Mouse (Mus musculus): ENCODE measurements around the gene Cstad.

Gene Cstad

GRCm38 (mm10) chr2:30594641-30595379, at the start of gene Cstad:
Cstad (plus strand) TSS chr2:30595040.
- peak; percentile 70 to 72 for DNase-seq (ENCODE audit: low spot score in 2 of 2)

- no peak for DNase-seq (ENCODE audit: low spot score in 2 of 2)
Observed at GRCm38 (mm10) chr2:30545706-30546105, 49.1 kb upstream of the Cstad start.

- no peak for DNase-seq (ENCODE audit: low spot score in 2 of 2)
Observed at GRCm38 (mm10) chr2:30546219-30546618, 48.6 kb upstream of the Cstad start.

GRCm38 (mm10) chr2:30547455-30548217, 47.2 kb upstream of the Cstad start:
- DNase-seq (ENCODE audit: low spot score in 2 of 2) = no peak

GRCm38 (mm10) chr2:30551579-30551978, 43.3 kb upstream of the Cstad start:
- no peak for DNase-seq (ENCODE audit: low spot score in 2 of 2)

GRCm38 (mm10) chr2:30553851-30554540, 40.8 kb upstream of the Cstad start:
- peak; percentile 79 for DNase-seq (ENCODE audit: low spot score in 2 of 2)

- DNase-seq (ENCODE audit: low spot score in 2 of 2) = no peak
Observed at GRCm38 (mm10) chr2:30555257-30555656, 39.6 kb upstream of the Cstad start.

GRCm38 (mm10) chr2:30556495-30556894, 38.3 kb upstream of the Cstad start:
- DNase-seq (ENCODE audit: low spot score in 2 of 2) = no peak

- DNase-seq (ENCODE audit: low spot score in 2 of 2) = no peak
Observed at GRCm38 (mm10) chr2:30559552-30559951, 35.3 kb upstream of the Cstad start.

GRCm38 (mm10) chr2:30562553-30562952, 32.3 kb upstream of the Cstad start:
- DNase-seq (ENCODE audit: low spot score in 2 of 2) = no peak

GRCm38 (mm10) chr2:30571647-30572046, 23.2 kb upstream of the Cstad start:
- DNase-seq (ENCODE audit: low spot score in 2 of 2) = no peak

- no peak for DNase-seq (ENCODE audit: low spot score in 2 of 2)
Observed at GRCm38 (mm10) chr2:30573522-30573921, 21.3 kb upstream of the Cstad start.

GRCm38 (mm10) chr2:30577010-30577409, 17.8 kb upstream of the Cstad start:
- no peak for DNase-seq (ENCODE audit: low spot score in 2 of 2)

GRCm38 (mm10) chr2:30578006-30578405, 16.8 kb upstream of the Cstad start:
- DNase-seq (ENCODE audit: low spot score in 2 of 2) = no peak

GRCm38 (mm10) chr2:30587161-30587560, 7.7 kb upstream of the Cstad start:
- DNase-seq (ENCODE audit: low spot score in 2 of 2) = no peak

- no peak for DNase-seq (ENCODE audit: low spot score in 2 of 2)
Observed at GRCm38 (mm10) chr2:30587671-30588070, 7.2 kb upstream of the Cstad start.

- no peak for DNase-seq (ENCODE audit: low spot score in 2 of 2)
Observed at GRCm38 (mm10) chr2:30588985-30589511, 5.8 kb upstream of the Cstad start.

- no peak for DNase-seq (ENCODE audit: low spot score in 2 of 2)
Observed at GRCm38 (mm10) chr2:30589781-30590180, 5.1 kb upstream of the Cstad start.

GRCm38 (mm10) chr2:30590909-30591308, 3.9 kb upstream of the Cstad start:
- DNase-seq (ENCODE audit: low spot score in 2 of 2) = peak; percentile 55 to 68

GRCm38 (mm10) chr2:30592391-30592790, 2.4 kb upstream of the Cstad start:
- no peak for DNase-seq (ENCODE audit: low spot score in 2 of 2)

GRCm38 (mm10) chr2:30592951-30593350, 1.9 kb upstream of the Cstad start:
- no peak for DNase-seq (ENCODE audit: low spot score in 2 of 2)

GRCm38 (mm10) chr2:30593636-30594310, 1.1 kb upstream of the Cstad start:
- peak in 1 of 2 experiments; percentile 38 for DNase-seq (ENCODE audit: low spot score in 2 of 2)

All from right cerebral cortex, adult 2 months (tissue).